Mouse (Mus musculus): ENCODE data around the gene 3830403N18Rik.
"Not testable (repeated sequence)": the region's sequence is repeated elsewhere in the genome, so short reads cannot be mapped to it uniquely, and the experiment has no call there.

3830403N18Rik gene

GRCm38 (mm10) chrX:56136336-56136909 lies at the start of gene 3830403N18Rik:
3830403N18Rik (plus strand) TSS chrX:56136572.
- not testable (repeated sequence) for DNase-seq (ENCODE audit: low read depth, low spot score)

GRCm38 (mm10) chrX:56151396-56151795 lies 15.0 kb downstream of the 3830403N18Rik start:
- peak; percentile 4 for DNase-seq (ENCODE audit: low read depth, low spot score)

- DNase-seq (ENCODE audit: low read depth, low spot score), result not testable (repeated sequence)
Observed at GRCm38 (mm10) chrX:56186449-56186848, 50.1 kb downstream of the 3830403N18Rik start.

Data from ES-CJ7 (cell line).